Mouse (Mus musculus): Measurements from ENCODE around the gene Mtus2.
"Not testable (repeated sequence)": the region's sequence is repeated elsewhere in the genome, so short reads cannot be mapped to it uniquely, and the experiment has no call there.

The Mtus2 gene

DNA sequence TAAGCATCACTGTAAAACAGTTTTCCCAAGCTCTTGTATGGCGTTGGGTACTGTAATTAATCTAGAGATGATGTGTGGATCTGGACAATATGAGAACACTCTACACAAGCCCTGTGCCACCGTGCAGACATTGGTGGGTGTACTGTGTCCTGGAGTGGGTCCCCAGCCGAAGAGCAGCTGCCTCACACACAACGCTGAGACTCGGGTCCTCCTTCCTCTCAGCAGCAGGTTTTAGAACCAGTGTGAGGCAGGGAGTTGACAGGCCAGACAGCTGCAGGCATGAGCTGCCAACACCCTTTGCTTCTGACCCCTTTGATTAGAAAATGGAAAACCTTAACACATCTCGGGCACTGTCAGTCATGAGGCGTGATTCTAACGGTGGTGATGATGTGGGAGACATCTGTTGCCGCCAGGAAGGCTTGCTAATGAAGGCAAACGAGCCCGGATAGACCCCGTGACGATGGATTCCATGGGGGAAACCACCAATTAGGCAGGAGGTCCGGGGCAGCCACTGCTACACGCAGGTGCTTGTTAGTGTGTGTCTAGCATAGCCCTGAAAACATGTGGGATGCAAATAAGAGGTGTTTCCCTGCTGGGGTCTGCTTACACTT lies 158.2 kb downstream of the Mtus2 start:
- DNase-seq (ENCODE audit: low spot score in 2 of 2): no peak

DNA sequence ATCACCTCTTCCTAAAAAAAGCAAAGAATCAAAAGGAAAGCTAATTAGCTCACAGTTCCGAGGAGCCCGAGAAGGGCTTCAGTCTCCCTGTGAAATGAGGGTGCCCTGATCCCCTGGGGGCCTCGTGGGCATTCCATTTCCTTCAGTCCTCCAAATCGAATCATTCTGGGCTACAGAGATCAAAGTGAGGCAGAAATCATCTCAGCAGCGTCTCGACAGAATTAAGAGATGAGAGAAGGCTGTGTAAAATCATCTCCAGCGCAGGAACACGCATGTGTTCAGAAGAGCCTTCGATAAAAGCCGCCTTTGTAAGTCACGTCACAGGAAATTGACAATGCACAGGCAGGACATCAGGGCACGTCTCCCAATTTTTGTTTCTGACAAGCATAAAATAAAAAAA lies 167.2 kb downstream of the Mtus2 start:
- DNase-seq (ENCODE audit: low spot score in 2 of 2): no peak

DNA sequence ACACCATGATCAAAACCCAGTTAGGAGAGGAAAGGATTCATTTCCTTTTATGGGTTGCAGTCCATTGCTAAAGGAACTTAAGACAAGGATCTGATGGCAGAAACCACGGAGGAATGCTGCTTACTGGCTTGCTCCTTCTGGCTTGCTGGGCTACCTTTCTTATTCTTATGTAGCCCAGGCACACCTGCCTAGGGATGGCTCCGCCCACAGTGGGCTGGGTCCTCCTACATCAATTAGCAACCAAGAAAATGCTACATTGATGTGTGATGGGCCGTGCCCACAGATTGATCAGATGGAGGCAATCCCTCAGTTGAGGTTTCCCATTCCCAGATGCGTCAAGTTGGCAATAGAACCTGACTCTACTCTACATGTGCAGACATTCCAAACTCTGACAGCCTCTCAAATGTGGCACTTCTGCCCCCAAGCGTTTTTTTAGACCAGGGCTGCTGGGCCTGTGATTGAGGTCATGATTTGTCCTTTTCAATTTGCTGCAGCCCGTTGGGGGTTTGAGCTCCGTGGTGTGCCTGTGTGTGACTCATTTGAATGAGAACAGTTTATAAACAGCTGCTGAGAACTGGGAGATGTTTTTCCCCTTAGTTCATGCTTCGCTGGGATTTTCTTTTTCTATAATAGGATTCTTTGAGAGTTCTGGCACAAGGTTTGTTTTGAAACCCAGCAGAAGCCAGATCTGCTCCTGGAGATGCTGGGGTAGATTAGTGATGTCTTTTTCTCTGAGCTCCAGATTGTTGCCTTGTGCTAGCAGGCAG lies 173.8 kb downstream of the Mtus2 start:
- DNase-seq (ENCODE audit: low spot score in 2 of 2): peak; percentile 8 to 80

DNA sequence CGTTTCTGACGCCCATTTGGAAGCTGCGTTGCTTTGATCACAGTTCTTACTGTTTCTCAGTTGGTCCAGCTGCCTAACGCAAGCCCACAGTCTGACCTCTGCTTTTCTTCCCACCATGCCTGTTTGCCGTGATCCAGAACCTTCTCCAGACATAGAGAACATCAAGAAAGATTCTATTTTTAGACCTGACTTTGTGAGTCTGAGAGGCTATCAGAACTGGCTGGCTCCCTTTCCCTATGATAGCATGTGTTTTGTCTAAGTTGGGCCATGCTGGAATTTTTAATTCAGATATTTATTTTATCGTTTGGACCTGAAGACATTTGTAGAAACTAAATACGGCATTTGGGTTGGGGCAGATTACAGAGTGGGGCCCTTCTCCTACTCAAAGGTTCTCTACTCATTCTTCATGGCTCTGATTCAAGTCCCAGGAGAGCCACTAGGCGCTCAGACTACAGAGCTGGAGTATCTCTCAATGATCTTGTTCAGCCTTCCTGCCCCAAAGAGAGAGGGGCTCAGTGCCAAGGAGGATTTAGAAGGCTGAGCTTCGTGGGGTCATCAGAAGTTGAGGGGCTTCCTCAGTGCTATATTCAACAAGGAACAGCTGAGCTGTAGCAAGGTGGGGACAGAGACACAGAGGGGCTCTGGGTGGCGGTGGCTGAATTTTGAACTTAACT lies 174.5 kb downstream of the Mtus2 start:
- DNase-seq (ENCODE audit: low spot score in 2 of 2): peak in 1 of 2 experiments; percentile 66

DNA sequence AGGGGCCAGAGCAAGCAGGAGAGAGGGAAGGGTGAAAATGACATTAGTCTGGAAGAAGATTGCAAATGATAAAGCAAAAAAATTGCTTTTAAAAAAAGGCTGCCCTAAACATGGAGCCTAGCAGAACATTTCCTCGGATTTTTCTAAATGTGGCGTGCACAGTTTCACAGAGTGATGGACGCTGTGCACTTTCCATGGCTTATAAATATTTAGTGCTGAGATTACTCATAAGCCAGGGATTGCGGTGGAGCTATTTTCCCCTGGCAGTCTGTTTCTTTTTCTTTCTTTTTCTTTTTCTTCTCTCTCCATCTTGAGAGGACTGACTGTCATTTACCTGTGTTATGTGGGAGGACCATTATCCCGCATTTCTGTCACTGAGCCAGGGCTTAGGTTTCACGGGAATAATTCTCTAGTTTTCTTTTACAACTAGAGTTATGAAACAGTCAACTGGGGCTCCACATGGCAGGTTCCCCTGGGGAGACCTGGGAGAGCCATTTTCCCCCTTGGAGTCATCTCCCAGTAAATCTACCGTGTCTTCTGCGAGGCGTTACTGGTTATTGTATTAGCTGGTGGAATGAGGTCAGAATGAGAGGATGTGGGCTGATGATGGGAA lies 176.4 kb downstream of the Mtus2 start:
- peak; percentile 51 to 55 for DNase-seq (ENCODE audit: low spot score in 2 of 2)

DNA sequence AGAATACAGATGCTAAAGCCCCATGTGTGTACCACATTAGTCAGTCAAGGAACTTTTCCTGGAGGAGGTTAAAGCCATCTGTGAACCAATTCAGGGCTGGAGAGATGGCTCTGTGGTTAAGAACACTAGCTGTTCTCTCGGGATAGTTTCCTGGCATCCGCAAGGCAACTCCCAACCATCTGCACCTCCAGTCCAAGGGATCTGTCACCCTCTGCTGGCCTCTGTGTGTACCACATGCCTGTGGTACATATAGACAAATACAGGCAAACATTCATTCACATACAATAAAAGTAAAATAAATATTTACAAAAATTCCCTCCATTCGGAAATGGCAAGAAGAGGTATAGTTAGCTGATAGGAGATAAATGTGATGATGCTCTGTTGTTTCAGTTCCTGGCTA lies 184.5 kb downstream of the Mtus2 start:
- DNase-seq (ENCODE audit: low spot score in 2 of 2): peak in 1 of 2 experiments; percentile 16

DNA sequence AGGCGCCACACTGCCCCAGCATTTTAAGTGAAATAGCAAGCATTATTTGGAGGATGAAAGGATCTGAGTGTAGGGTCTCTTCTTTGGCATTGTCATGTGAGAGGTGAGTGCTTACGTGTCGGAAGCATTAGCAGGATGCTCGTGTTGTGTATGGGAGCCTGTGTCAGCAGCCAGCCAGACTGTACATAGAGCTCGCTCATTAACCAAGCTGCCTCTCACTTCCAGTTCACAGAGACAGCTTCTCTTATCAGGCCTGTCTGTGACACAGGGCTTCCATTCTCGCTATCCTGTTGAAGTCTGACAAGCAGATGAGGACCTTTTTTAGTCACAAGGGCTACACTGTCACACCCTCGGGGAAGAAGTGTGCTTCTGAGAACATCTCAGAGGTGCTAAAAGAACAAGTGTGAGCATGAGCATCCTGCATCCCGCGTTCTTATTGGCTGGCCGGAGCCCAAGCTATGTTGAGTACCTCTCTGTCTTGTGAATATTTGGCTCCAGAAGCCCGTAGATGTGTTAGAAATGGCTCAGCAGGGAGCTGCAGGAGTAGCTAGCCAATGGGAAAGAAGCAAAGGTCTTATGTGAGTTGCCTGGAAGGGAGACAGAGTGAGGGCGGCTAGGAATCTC lies 189.2 kb downstream of the Mtus2 start:
- DNase-seq (ENCODE audit: low spot score in 2 of 2): peak; percentile 62 to 77

DNA sequence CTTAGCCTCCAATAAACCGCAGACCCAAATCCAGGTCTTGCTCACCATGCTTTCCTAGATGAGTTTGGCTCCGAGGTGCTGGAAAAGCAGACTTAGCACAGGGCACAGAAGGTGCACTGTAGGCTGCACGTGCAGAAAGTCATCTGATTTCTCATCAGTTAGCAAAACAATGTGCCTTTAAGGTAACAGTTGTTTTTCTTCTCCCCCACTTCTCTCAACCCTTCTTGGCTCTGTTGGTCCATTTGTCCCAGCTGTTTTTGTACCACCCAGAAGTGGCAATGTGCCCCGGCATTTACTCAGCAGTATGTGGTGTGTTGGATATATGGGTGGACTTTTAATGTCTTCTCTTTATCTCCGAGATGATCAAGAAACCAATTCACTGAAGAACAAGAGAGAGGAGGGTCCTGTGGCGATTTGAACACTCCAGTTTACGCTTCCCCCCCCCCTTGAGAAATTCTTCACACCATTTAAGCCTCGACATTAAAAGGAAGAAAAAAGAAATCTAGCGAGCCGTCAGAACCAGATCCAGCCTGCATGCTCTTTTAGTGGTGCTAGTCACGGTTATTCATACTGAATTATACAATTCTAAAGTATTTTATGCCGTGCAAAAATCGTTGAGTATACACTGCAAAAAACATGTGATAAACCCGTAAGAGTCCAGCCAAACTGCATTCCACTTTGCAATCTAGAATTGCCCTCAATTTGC lies 194.9 kb downstream of the Mtus2 start:
- DNase-seq (ENCODE audit: low spot score in 2 of 2): no peak

DNA sequence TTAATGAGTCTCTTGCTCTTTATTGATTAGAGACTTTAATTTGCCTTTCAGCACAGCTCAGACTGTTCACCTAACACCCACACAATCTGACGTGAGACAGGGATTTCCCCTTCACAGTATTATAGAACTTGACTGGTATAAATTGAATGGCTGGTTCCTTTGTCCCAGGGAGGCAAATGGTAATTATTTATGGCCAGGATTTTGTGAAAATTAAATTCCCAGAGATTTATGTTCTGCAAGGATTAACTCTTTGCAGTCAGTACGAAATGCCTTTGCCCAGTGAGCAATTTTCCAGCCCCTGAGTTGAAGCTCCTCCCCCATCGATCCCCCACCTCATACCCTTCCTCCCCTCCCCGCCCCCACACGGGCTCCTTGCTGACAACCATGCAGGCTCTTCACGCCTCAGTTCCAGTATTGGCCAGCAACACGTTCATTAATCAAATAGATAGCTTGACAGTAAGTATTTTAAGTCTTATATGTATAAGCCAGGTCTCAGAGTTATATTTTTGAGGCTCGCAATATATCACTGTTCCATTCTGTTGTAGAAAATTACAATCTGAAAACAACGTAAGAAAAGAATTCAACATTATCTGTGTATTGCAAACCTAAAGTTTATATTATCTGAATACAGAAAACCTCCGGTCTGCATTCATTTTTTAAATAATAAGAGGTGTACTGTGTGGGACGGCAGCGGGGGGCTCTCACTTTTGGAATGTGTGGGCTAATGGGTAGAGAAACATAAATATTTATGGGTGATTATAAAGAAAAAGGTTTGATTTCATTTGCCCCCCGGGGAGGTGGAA lies 195.7 kb downstream of the Mtus2 start:
- no peak for DNase-seq (ENCODE audit: low spot score in 2 of 2)

DNA sequence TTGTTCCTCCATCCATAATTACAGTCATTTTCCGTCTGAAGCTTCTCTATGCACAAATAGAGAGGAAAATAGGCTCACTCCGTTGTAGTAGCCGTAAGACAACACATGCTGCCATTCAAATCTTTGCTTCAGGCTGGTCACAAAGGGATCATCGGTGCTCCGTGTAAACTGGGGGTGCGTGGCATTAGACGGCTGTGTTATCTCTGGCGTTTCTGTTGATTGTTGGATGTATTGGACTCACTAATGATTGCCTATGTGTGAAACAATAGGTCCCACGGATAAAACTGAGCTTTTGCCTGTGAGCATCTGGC lies 196.2 kb downstream of the Mtus2 start:
- no peak for DNase-seq (ENCODE audit: low spot score in 2 of 2)

DNA sequence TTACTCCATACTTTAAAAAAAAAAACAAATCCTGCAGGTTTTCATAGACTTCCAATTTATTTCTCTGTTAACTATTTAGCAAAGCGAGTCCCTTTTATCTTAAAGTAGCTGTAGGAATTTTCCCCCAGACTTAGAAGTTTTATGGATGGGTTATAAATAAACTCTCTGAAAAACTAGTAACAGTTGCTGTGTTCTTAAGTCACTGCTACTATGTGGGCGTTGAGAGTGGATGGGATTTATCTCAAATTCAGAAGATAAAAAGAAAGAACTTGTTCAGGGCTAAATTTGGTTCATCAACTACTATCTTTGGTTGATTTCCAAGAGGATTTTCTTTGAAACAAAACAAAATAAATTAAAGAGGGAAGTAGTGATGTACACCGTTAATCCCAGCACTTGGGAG lies 197.6 kb downstream of the Mtus2 start:
- no peak for DNase-seq (ENCODE audit: low spot score in 2 of 2)

DNA sequence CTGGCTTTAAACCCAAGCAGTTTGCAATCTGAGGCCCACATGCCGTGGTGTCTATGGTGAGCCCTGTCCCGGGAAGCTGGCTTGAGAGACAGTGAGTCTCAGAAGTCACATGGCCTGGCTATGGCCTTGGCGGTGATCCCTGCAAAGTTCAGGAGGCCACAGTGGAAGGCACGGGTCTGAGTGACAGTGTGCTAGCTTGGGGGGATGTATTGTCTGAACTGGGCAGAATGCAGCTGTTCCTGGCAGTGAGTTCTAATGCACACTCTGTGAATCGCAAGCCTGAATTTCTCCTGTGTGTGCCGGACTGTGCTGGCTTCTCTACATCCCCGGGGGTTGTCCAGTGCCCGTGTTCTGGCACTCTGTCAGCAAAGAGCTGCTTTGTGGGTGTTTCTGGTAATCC lies 202.2 kb downstream of the Mtus2 start:
- no peak for DNase-seq (ENCODE audit: low spot score in 2 of 2)

DNA sequence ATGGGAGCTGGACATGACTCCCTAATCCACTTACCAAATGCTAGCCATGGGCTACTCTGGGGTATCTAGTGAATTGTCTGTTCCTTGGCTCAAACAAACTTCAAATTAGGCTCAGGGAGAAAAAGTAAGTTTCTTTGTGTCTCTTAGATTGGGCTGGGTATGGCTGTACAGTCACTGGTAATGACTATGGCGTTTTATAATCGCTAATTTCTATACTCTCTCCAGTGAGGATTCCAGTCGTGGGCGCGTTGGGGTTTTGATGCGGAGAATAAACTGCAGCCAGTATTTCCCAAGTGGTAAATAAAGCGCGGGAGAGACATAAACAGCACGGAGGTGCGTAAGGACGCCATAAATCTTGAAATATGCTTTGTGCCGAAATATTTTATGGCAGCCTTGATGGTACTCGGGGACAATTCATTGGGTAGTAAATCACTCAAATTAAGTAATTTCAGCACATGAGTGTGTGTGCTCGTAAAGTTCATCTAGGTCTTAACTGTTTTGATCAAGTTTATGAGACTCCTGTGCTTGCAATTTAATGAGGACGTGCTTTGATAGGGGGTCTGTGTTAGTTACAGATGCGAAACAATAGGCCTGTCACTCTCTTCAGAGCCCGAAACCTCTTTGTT lies 203.5 kb downstream of the Mtus2 start:
- no peak for DNase-seq (ENCODE audit: low spot score in 2 of 2)

DNA sequence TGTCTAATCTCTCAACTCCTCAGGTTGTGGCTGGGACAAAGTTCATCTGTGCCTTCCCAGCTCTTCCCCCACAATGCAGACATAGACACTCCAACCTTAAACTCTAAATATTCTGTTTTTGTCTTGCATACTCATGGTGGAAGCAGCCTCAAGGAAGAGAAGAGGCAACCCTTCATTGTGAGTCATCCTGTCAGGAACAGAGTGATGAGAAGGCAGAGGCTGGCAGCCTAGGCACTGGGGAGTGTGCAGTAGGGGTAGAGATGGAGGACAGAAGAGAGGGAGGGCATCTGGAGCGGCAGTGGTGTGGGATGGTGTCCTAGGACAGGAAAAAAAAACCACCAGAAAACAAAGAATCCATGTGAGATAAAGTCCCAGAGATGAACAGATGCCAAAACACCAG lies 208.0 kb downstream of the Mtus2 start:
- no peak for DNase-seq (ENCODE audit: low spot score in 2 of 2)

DNA sequence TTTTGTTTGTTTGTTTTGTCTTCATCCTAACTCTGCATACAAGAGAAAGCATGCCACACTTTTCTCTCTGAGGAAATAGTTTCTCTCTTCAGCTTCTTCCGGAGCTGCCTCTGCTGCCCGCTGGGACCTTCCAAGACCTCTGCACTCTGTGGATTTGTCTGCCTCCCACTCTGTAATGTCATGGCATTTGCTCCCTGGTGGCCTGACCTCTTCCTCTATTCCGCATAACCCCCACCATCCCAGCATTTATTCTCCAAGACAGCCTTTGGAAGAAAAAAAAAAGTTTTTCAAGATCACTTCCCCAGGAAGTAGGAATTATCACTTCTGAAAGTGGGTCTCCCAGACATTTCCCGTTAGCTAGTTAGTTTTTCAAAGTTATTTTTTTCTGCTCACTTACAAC lies 218.0 kb downstream of the Mtus2 start:
- no peak for DNase-seq (ENCODE audit: low spot score in 2 of 2)

DNA sequence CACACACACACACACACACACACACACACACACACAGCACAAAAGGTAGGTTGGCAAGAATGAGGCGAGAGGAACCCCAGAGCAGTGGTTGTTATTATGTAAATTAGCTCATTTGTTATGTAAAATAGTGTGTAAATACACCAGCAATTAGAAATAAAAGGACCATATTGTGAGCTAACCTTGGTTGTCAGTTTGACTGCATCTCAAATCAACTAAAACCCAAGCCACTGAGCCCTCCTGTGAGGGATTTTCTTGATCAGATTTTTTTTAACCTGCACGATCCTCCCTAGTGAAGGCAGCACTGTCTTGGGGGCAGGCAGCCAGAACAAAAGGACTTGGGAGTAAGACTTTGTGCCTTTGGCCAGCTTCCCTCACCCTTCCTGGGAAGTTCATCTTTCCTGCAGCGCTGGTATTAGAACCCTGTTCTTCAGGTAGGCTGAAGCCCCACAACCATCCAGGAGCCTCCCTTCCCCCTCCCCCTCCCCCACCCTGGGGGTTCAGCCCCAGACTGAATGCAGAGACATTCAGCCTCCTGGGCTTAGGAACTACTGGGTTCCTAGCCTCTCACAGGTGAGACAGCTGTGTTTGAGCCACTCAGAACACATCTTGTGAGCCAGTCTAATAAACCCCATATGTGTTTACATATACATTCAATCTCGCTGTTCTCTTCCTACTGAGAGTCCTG lies 218.8 kb downstream of the Mtus2 start:
- no peak for DNase-seq (ENCODE audit: low spot score in 2 of 2)

DNA sequence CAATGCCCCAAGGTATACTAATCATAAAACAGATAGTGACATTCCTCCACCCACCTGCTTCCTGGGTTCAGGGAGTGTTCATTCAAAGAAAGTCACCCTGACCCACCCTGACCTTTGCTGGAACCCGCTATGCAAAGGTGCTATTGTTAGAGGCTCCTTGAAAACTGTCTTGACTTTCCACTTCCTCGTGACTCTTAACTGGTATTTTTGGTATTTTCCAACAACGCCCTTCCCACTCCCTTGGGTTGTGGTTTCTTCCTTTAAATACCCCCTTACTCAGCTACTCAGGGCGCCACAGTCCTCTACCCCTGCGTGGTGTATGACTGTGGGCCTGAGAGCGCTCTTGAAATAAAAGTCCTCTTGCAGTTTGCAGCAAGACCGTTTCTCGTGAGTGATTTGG lies 219.4 kb downstream of the Mtus2 start:
- DNase-seq (ENCODE audit: low spot score in 2 of 2): not testable (repeated sequence)

DNA sequence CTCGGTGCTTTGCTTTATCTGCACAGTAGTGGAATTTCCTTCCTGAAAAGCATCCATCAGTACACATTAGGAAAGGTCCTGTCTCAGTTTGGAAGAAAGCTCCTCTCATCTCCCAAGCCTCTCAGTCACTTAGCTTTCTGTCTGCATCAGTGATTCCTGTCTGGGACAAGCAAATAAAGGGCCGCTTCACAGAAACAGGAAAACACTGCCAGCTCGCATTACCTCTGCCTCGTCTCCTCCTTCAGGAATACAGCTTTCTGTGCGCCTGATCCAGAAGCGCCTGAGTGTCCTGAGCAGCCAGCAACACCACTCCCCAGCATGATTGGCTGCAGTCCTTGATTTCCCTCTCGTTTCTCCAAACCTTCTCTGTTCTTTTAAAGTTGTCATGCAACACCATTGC lies 222.1 kb downstream of the Mtus2 start:
- no peak for DNase-seq (ENCODE audit: low spot score in 2 of 2)

DNA sequence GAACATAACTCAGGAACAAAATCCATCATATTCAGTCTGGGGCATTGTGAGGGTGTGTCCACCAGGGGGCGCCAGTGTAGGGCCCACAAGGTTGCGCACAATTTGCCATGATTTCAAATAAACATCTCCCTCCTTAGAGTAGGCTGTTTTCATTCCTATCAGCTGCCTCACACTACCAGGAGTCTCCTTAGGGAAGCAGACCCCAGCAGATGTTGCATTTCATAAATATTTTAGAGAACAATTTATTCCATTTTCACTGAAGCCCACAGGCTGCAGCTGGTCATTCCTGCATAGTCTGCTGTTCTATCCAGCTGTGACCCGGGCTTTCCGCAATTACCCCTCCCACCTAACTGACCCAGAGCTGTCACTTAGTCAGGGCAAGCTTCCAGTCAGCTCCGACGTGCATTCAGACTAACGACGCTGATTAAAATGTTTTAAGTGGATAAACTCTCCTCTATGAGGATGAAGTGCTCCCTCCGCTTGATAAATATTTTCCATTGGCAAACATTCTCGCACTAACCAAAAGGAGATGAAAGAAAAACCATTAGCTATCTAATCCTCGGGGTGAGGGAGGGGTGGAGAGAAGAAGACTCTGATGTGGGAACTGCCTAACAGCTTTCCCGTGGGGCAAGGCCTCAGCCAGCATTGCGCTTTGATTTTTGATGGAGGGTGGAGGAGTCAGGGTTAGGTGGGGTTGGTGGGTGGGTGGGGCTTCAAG lies 223.6 kb downstream of the Mtus2 start:
- no peak for DNase-seq (ENCODE audit: low spot score in 2 of 2)

All from right cerebral cortex, postnatal 10 days (tissue).